Mouse (Mus musculus): ENCODE results near the gene Atp1a2. TPM values are rescaled to one million over a fixed set of nuclear protein-coding genes. Genes with fewer than 3 reads are reported as not detected.

Gene Atp1a2
- polyA plus RNA-seq, 1 experiment from 2014 or later = 1.6 TPM

DNA sequence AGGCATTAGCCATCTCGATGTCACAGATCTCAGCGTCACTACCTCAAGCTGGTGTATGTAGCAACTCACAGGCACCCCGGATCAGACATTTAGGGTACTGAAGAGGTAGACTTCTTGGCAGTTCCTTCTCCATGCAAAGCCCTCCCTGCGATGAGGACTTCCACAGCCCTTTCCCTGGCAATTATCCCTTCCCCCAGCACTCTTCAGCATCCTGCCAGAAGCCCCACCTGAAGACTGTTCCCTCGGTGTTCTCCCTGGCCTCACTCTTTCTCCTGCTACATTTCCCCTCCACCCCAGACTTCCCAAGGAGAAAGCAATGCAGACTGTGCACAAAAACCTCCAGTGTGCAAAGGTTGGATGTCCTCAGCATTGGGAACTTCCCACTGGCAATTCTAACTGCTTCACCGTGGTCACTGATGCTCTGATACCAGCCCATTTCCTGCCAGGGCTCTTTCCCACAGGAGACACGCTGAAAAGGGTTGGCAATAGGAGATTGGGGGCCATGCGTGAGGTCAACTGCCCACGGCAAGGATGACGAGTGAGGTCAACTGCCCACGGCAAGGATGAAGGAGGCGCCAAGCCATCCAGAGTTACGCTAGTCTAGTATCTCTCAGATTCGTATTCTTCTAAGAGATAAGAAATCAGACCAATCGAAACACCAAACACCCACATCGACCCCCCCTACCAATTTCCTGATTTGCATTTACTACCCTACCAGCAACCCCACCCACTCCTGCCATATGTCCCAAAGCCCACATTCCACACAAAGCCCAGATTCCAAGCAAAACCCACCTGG lies 29.5 kb upstream of the Atp1a2 start:
- 85% methylated on average over 16 of the region's 16 CpGs for WGBS
- Histone ChIP-seq H3K27me3 (replicated peaks; ENCODE audit: control insufficient read depth, insufficient read depth, low read length) (peaks cover 67% of the 10 kb centered on the region), H3K36me3 (ENCODE audit: control insufficient read depth, insufficient read depth, low read length) (no peaks in the 10 kb centered on the region), H3K4me2 (ENCODE audit: low read length) (no peak overlapping the region), H3K4me1 (replicated peaks; ENCODE audit: control insufficient read depth, insufficient read depth, low read length) (no peaks in the 10 kb centered on the region), H3K9ac (ENCODE audit: low read length) (no peak overlapping the region), H3K9me3 (ENCODE audit: control insufficient read depth, low read length) (no peaks in the 10 kb centered on the region), H3K27ac (ENCODE audit: low read depth) (no peak overlapping the region), H3K4me3 (ENCODE audit: low read depth, low read length) (no peak overlapping the region)
- DNase-seq (ENCODE audit: low spot score) (no peak), ATAC-seq (replicated peaks; ENCODE audit: low FRiP score, low TSS enrichment, low read depth) (no peak)

DNA sequence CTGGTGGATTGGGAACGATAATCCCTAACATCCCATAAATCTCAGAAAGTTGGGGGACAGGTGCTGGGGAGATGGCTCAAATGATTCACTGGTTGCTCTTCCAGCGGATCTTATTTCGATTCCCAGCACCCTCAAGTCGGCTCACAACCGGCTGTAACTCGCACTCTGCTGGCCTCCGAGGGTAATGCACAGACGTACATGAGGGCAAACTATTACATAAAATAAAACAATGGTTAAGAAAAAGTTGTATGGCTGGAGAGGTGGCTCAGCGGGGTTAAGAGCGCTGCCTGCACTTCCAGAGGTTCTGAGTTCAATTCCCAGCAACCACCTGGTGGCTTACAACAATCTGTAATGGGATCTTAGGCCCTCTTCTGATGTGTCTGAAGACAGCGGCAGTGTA lies 28.8 kb upstream of the Atp1a2 start:
- H3K36me3 ChIP-seq (ENCODE audit: control insufficient read depth, insufficient read depth, low read length) = no peaks in the 10 kb centered on the region
- H3K4me2 ChIP-seq (ENCODE audit: low read length) = peak overlapping the region; percentile 75
- H3K27me3 ChIP-seq (replicated peaks; ENCODE audit: control insufficient read depth, insufficient read depth, low read length) = peaks cover 64% of the 10 kb centered on the region
- H3K4me1 ChIP-seq (replicated peaks; ENCODE audit: control insufficient read depth, insufficient read depth, low read length) = no peaks in the 10 kb centered on the region
- peak overlapping the region; percentile 43 for H3K4me3 ChIP-seq (ENCODE audit: low read depth, low read length)
- no peak overlapping the region for H3K9ac ChIP-seq (ENCODE audit: low read length)
- H3K9me3 ChIP-seq (ENCODE audit: control insufficient read depth, low read length) = no peaks in the 10 kb centered on the region
- no peak overlapping the region for H3K27ac ChIP-seq (ENCODE audit: low read depth)
- DNase-seq (ENCODE audit: low spot score) (no peak), ATAC-seq (replicated peaks; ENCODE audit: low FRiP score, low TSS enrichment, low read depth) (no peak)
- 55% methylated on average over 11 of the region's 11 CpGs for WGBS

DNA sequence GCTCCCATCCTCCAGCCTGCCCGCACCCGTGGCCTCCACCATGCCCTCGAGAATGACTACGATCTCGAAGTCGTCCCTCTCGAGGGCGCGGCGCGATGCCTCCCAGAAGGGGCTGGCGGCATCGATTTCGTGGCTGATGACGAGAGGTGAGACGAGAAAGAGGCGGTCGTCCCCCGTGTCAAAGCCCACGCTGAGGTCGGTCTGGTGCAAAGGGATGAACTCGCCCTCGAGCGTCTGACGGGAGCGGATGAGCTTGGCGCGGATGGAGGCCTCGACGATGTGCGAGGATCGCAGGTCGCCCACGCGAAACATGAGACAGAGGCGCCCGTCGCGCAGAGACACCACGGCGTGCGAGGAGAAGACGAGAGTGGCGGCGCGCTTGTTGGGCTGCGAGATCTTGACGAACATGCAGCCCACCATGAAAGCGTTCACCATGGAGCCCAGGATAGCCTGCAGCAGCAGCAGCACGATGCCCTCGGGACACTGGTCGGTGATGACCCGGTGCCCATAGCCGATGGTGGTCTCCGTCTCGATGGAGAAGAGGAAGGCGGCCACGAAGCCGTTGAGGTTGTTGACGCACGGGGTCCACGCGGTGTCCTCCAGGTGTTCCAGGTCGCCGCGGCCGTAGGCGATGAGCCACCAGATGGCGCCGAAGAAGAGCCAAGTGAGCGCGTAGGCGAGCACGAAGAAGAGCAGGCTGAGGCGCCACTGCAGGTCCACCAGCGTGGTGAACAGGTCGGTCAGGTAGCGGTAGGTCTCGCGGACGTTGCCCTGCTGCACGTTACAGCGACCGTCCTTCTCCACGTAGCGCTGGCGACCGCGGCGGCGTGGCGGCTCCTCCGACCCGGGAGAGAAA lies 28.0 kb upstream of the Atp1a2 start:
- Histone ChIP-seq H3K27me3 (replicated peaks; ENCODE audit: control insufficient read depth, insufficient read depth, low read length) (peaks cover 58% of the 10 kb centered on the region), H3K4me2 (ENCODE audit: low read length) (peak overlapping the region; percentile 75), H3K27ac (ENCODE audit: low read depth) (no peak overlapping the region), H3K9me3 (ENCODE audit: control insufficient read depth, low read length) (no peaks in the 10 kb centered on the region), H3K4me3 (ENCODE audit: low read depth, low read length) (peak overlapping the region; percentile 43), H3K9ac (ENCODE audit: low read length) (peak overlapping the region; percentile 20; the same call in 1 of the 2 replicates), H3K36me3 (ENCODE audit: control insufficient read depth, insufficient read depth, low read length) (no peaks in the 10 kb centered on the region), H3K4me1 (replicated peaks; ENCODE audit: control insufficient read depth, insufficient read depth, low read length) (no peaks in the 10 kb centered on the region)
- WGBS = 18% methylated on average over 94 of the region's 94 CpGs
- DNase-seq (ENCODE audit: low spot score) (peak; percentile 88), ATAC-seq (replicated peaks; ENCODE audit: low FRiP score, low TSS enrichment, low read depth) (peak; percentile 59)

DNA sequence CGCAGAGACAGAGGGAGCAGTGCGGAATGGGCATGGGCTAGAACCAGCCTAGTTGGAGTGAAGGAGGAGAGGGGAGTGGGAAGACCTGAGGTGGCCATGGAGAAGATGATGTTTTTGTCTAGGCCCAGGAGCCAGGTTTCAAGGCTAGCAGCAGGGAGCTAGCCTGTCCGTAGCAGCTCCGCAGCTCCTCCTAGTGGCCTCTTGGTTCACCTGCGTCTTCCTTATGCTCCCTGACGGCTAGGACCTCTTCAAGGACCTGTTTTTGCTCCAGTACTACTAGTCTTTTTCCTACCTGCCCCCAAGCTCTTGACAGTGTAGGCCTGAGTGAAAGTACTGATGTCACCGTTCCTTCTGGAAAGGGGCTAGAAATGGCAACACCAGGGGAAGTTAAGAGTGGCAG lies 26.9 kb upstream of the Atp1a2 start:
- Histone ChIP-seq H3K9ac (ENCODE audit: low read length) (no peak overlapping the region), H3K27me3 (replicated peaks; ENCODE audit: control insufficient read depth, insufficient read depth, low read length) (peaks cover 47% of the 10 kb centered on the region), H3K36me3 (ENCODE audit: control insufficient read depth, insufficient read depth, low read length) (no peaks in the 10 kb centered on the region), H3K9me3 (ENCODE audit: control insufficient read depth, low read length) (no peaks in the 10 kb centered on the region), H3K4me1 (replicated peaks; ENCODE audit: control insufficient read depth, insufficient read depth, low read length) (0 out of 2 replicates have a peak, but pooled peaks cover 2% of the 10 kb centered on the region), H3K4me3 (ENCODE audit: low read depth, low read length) (no peak overlapping the region), H3K27ac (ENCODE audit: low read depth) (no peak overlapping the region), H3K4me2 (ENCODE audit: low read length) (no peak overlapping the region)
- ATAC-seq (replicated peaks; ENCODE audit: low FRiP score, low TSS enrichment, low read depth) (peak; percentile 63; the same call in 1 of the 2 replicates), DNase-seq (ENCODE audit: low spot score) (peak; percentile 80)
- WGBS = 13% methylated on average over 7 of the region's 7 CpGs

DNA sequence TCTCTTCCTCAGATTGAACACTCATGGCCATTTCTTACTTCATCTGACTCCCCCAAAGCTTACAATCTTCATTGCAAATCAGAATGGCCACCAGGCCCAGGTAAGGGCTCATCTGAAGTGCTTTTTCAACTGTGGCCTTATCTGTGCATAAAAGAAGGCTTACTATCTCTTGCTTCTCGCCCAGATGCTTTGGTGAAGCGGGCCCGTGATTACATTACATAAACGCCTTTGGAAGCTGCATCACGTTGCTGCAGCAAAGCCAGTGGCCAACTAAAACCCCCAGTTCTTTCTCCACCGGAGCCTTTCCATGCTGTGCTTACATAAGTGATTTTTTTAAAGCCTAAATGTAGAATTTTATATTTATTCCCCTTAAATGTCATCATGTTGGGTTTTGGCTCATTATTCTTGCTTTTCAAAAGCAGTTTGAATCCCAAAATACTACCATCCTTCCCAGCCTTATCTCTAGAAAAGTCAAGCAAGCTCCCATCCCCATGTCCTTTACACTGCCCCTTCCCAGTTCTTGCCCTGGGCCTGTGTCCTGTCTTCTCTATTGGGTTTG lies 26.0 kb upstream of the Atp1a2 start:
- ATAC-seq (replicated peaks; ENCODE audit: low FRiP score, low TSS enrichment, low read depth) (no peak), DNase-seq (ENCODE audit: low spot score) (no peak)
- peaks cover 39% of the 10 kb centered on the region for H3K27me3 ChIP-seq (replicated peaks; ENCODE audit: control insufficient read depth, insufficient read depth, low read length)
- no peaks in the 10 kb centered on the region for H3K9me3 ChIP-seq (ENCODE audit: control insufficient read depth, low read length)
- 0 out of 2 replicates have a peak, but pooled peaks cover 3% of the 10 kb centered on the region for H3K4me1 ChIP-seq (replicated peaks; ENCODE audit: control insufficient read depth, insufficient read depth, low read length)
- no peaks in the 10 kb centered on the region for H3K36me3 ChIP-seq (ENCODE audit: control insufficient read depth, insufficient read depth, low read length)
- H3K4me3 ChIP-seq (ENCODE audit: low read depth, low read length) = no peak overlapping the region
- 64% methylated on average over 6 of the region's 6 CpGs for WGBS
- no peak overlapping the region for H3K9ac ChIP-seq (ENCODE audit: low read length)
- H3K4me2 ChIP-seq (ENCODE audit: low read length) = no peak overlapping the region
- H3K27ac ChIP-seq (ENCODE audit: low read depth) = no peak overlapping the region

DNA sequence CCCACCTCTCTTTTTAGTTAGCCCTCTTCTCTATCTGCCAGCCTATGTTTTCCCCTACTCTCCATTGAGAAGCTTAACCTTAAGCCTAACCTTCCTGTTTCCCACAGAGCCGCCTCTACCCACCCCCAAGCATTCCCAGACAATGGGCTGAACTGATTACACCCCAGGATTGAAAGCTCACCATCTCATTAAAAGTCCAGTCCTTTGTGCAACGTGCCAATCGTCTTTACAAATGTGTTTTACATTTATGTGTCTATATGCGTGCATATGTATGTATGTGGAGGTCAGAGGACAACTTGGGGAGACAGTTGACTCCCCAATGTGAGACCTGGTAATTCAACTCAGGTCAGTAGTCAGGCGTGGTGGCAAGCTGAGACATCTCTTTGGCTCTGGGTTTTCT lies 25.4 kb upstream of the Atp1a2 start:
- H3K9ac ChIP-seq (ENCODE audit: low read length) = no peak overlapping the region
- no peaks in the 10 kb centered on the region for H3K9me3 ChIP-seq (ENCODE audit: control insufficient read depth, low read length)
- 0 out of 2 replicates have a peak, but pooled peaks cover 3% of the 10 kb centered on the region for H3K4me1 ChIP-seq (replicated peaks; ENCODE audit: control insufficient read depth, insufficient read depth, low read length)
- peaks cover 34% of the 10 kb centered on the region for H3K27me3 ChIP-seq (replicated peaks; ENCODE audit: control insufficient read depth, insufficient read depth, low read length)
- WGBS = 45% methylated on average over 5 of the region's 5 CpGs
- no peak overlapping the region for H3K4me2 ChIP-seq (ENCODE audit: low read length)
- no peak overlapping the region for H3K27ac ChIP-seq (ENCODE audit: low read depth)
- ATAC-seq (replicated peaks; ENCODE audit: low FRiP score, low TSS enrichment, low read depth) = no peak
- no peaks in the 10 kb centered on the region for H3K36me3 ChIP-seq (ENCODE audit: control insufficient read depth, insufficient read depth, low read length)
- DNase-seq (ENCODE audit: low spot score) = no peak
- H3K4me3 ChIP-seq (ENCODE audit: low read depth, low read length) = no peak overlapping the region

DNA sequence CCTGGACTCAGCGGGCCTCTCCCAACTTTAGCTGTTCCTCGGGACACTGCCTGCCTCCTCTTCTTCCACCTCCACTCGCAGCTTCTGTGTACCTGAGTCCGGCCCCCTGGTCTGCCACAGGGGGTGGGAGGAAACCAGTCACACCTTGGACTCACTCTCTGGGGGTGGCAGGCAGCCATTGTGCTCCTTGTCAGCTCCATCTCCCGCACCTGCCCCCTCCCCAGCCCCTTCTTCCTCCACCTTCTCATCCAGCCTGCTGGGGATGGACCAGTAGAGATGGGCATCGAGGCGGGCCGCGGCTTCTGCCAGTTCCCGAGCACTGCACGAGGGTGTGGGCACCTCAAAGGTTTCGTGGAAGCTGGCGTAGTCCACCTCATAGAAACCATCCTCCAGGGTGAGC lies 24.9 kb upstream of the Atp1a2 start:
- H3K4me1 ChIP-seq (replicated peaks; ENCODE audit: control insufficient read depth, insufficient read depth, low read length) = 0 out of 2 replicates have a peak, but pooled peaks cover 3% of the 10 kb centered on the region

DNA sequence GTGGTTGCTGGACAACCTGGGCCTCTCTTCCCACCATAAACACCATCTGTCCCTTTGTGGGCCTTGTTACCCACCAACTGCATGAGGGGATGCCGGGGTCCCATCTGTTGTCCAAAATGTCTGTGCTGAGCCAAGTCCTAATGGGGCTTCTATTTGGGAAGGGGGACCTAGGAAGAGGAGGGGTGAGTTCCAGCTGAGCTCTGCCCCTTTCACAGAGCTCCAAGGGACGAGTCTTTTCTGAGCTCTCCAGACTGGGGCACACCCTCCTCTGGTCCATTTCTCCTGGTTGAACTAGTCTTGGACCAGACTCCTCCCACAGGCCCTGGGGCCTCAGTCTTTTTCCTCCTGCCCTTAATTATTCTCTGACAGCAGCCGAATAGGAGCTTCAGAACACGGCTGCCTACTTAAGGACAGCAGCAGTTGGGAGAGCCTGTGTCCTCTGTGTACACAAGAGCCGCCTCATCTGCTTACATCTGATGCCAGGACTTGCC lies 22.1 kb upstream of the Atp1a2 start:
- Histone ChIP-seq H3K4me2 (ENCODE audit: low read length) (no peak overlapping the region), H3K4me1 (replicated peaks; ENCODE audit: control insufficient read depth, insufficient read depth, low read length) (0 out of 2 replicates have a peak, but pooled peaks cover 3% of the 10 kb centered on the region), H3K4me3 (ENCODE audit: low read depth, low read length) (no peak overlapping the region), H3K36me3 (ENCODE audit: control insufficient read depth, insufficient read depth, low read length) (0 out of 2 replicates have a peak, but pooled peaks cover 5% of the 10 kb centered on the region), H3K9me3 (ENCODE audit: control insufficient read depth, low read length) (no peaks in the 10 kb centered on the region), H3K27me3 (replicated peaks; ENCODE audit: control insufficient read depth, insufficient read depth, low read length) (peaks cover under 1% of the 10 kb centered on the region), H3K9ac (ENCODE audit: low read length) (no peak overlapping the region), H3K27ac (ENCODE audit: low read depth) (no peak overlapping the region)
- ATAC-seq (replicated peaks; ENCODE audit: low FRiP score, low TSS enrichment, low read depth) = no peak
- 33% methylated on average over 5 of the region's 5 CpGs for WGBS
- DNase-seq (ENCODE audit: low spot score) = no peak

More for the DNA sequence above, 24.9 kb upstream of the Atp1a2 start:
- Histone ChIP-seq H3K27ac (ENCODE audit: low read depth) (no peak overlapping the region), H3K9me3 (ENCODE audit: control insufficient read depth, low read length) (no peaks in the 10 kb centered on the region), H3K9ac (ENCODE audit: low read length) (no peak overlapping the region), H3K4me3 (ENCODE audit: low read depth, low read length) (no peak overlapping the region), H3K36me3 (ENCODE audit: control insufficient read depth, insufficient read depth, low read length) (no peaks in the 10 kb centered on the region), H3K27me3 (replicated peaks; ENCODE audit: control insufficient read depth, insufficient read depth, low read length) (peaks cover 28% of the 10 kb centered on the region), H3K4me2 (ENCODE audit: low read length) (no peak overlapping the region)
- no peak for DNase-seq (ENCODE audit: low spot score)
- no peak for ATAC-seq (replicated peaks; ENCODE audit: low FRiP score, low TSS enrichment, low read depth)
- WGBS = 56% methylated on average over 13 of the region's 13 CpGs
